Mouse (Mus musculus) testis, adult 2 months (tissue): ENCODE measurements around the gene Mitd1.

Experiments
- CTCF ChIP-seq: fragments of 200-500 bp; IDR thresholded peaks from 2 replicates; pipeline ENCODE4 v1.5.1; 2012; ENCODE audit warnings: low read depth, mild to moderate bottlenecking, inconsistent platforms, low read length, moderate library complexity; ENCODE audit not compliant: control insufficient read depth, insufficient read depth, insufficient replicate concordance
- POLR2A ChIP-seq: fragments of 200-500 bp; IDR thresholded peaks from 2 replicates; pipeline ENCODE4 v1.6.1; 2012; ENCODE audit warnings: low read depth, mild to moderate bottlenecking, inconsistent platforms, low read length, moderate library complexity; ENCODE audit not compliant: control insufficient read depth

DNA sequence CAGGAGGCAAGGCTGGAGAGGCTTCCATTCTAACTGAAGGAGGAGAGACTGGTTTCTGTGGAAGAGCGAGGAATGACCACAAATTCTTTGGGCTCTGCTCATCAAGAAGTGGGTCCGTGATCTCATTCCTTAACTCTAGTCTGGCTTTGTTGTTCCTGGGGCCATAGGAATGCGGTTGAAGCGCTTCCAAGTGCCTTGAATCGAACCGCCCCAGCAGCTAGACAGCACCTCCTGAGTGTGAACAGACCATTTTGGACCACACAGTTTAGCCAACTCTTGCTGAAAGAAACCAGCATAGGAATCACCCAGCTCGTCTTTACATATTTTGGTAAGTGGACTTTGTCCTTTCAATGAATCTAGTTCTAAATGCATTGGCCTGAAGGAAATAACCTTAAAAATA, 18.5 kb downstream of the Mitd1 start, which contains the start of gene Lipt1:
- TF ChIP-seq POLR2A (no peak), CTCF (no peak)
